Mouse (Mus musculus) gastrocnemius, adult 2 months (tissue): ENCODE results near the gene Gm20388. TPM values are rescaled to one million over a fixed set of nuclear protein-coding genes. Genes with fewer than 3 reads are reported as not detected.
"Not testable (repeated sequence)": the region's sequence is repeated elsewhere in the genome, so short reads cannot be mapped to it uniquely, and the experiment has no call there.

Experiments used
- DNase-seq: peaks from one replicate; pipeline ENCODE4 v3.0.0; 2022
- H3K27ac ChIP-seq: fragments of 200-600 bp; 2 replicates; pipeline ENCODE4 v1.8.1; 2022; ENCODE audit warnings: mild to moderate bottlenecking
- H3K4me3 ChIP-seq: fragments of 200-600 bp; 2 replicates; pipeline ENCODE4 v1.8.1; 2022; ENCODE audit warnings: mild to moderate bottlenecking, moderate library complexity
- CTCF ChIP-seq: fragments of 200-600 bp; IDR thresholded peaks from 2 replicates; pipeline ENCODE4 v1.8.1; 2022; ENCODE audit warnings: antibody characterized with exemption, mild to moderate bottlenecking, moderate library complexity
- intact Hi-C: fragments of 180-260 bp; cut with DNase I; formaldehyde crosslinking; loops from one replicate; pipeline ENCODE4 v1.15.1; 2025
- total RNA-seq, 2 experiments: library from RNA; stranded (reverse); gene quantifications; 2 replicates each; pipeline ENCODE4 v1.2.3; 2021

Gm20388 gene
- total RNA-seq, 2 experiments from 2014 or later = 6.1 to 15.0 TPM

GRCm38 (mm10) chr8:123807852-123808573, 3897.4 kb downstream of the Gm20388 start:
- H3K4me3 ChIP-seq = no peak overlapping the region
- no peak for TF ChIP-seq CTCF
- H3K27ac ChIP-seq = no peak overlapping the region
- intact Hi-C loops = no loop called here
- DNase-seq = no peak

GRCm38 (mm10) chr8:123808671-123809070, 3898.0 kb downstream of the Gm20388 start:
- intact Hi-C loops = no loop called here
- H3K27ac ChIP-seq = no peak overlapping the region

GRCm38 (mm10) chr8:123809342-123809741, 3898.7 kb downstream of the Gm20388 start:
- H3K4me3 ChIP-seq, H3K27ac ChIP-seq, DNase-seq, intact Hi-C loops: not testable (repeated sequence)

More at GRCm38 (mm10) chr8:123808671-123809070, 3898.0 kb downstream of the Gm20388 start:
- no peak overlapping the region for H3K4me3 ChIP-seq
- TF ChIP-seq CTCF = no peak
- DNase-seq = no peak

GRCm38 (mm10) chr8:123812227-123812626, 3901.6 kb downstream of the Gm20388 start:
- no peak overlapping the region for H3K4me3 ChIP-seq
- DNase-seq = no peak
- intact Hi-C loops = no loop called here
- H3K27ac ChIP-seq = no peak overlapping the region
- TF ChIP-seq CTCF = no peak

- peak overlapping the region; percentile 40 for H3K4me3 ChIP-seq
- DNase-seq = peak; percentile 57
- TF ChIP-seq CTCF = no peak
- intact Hi-C loops = no loop called here
- peak overlapping the region; percentile 79 for H3K27ac ChIP-seq
Observed at GRCm38 (mm10) chr8:123813173-123813891, 3902.7 kb downstream of the Gm20388 start.

- no peak for DNase-seq
- TF ChIP-seq CTCF = no peak
- intact Hi-C loops = no loop called here
- H3K27ac ChIP-seq = peak overlapping the region; percentile 79
- H3K4me3 ChIP-seq = peak overlapping the region; percentile 40
Observed at GRCm38 (mm10) chr8:123813892-123814266, 3903.2 kb downstream of the Gm20388 start.

GRCm38 (mm10) chr8:123815325-123815724, 3904.7 kb downstream of the Gm20388 start:
- TF ChIP-seq CTCF = no peak
- no peak overlapping the region for H3K27ac ChIP-seq
- no peak overlapping the region for H3K4me3 ChIP-seq
- no peak for DNase-seq
- intact Hi-C loops = no loop called here

- TF ChIP-seq CTCF = no peak
- H3K27ac ChIP-seq = no peak overlapping the region
- no peak overlapping the region for H3K4me3 ChIP-seq
- DNase-seq = no peak
- intact Hi-C loops = no loop called here
Observed at GRCm38 (mm10) chr8:123816939-123817338, 3906.3 kb downstream of the Gm20388 start.

- H3K27ac ChIP-seq = no peak overlapping the region
- no peak for TF ChIP-seq CTCF
- H3K4me3 ChIP-seq = no peak overlapping the region
- DNase-seq = no peak
- intact Hi-C loops = no loop called here
Observed at GRCm38 (mm10) chr8:123817747-123818146, 3907.1 kb downstream of the Gm20388 start.

GRCm38 (mm10) chr8:123819683-123820610, 3909.3 kb downstream of the Gm20388 start:
- no peak overlapping the region for H3K4me3 ChIP-seq
- intact Hi-C loops = no loop called here
- no peak overlapping the region for H3K27ac ChIP-seq
- no peak for DNase-seq
- no peak for TF ChIP-seq CTCF

- H3K27ac ChIP-seq = no peak overlapping the region
- intact Hi-C loops = no loop called here
- no peak for TF ChIP-seq CTCF
- DNase-seq = no peak
- H3K4me3 ChIP-seq = no peak overlapping the region
Observed at GRCm38 (mm10) chr8:123820780-123821179, 3910.1 kb downstream of the Gm20388 start.

GRCm38 (mm10) chr8:123823111-123823510, 3912.5 kb downstream of the Gm20388 start:
- intact Hi-C loops = no loop called here
- peak; percentile 31 for TF ChIP-seq CTCF
- no peak overlapping the region for H3K4me3 ChIP-seq
- no peak for DNase-seq
- H3K27ac ChIP-seq = no peak overlapping the region
